Mouse (Mus musculus) limb, embryonic 14.5 days (tissue): Measurements from ENCODE around the gene Aspscr1. TPM values are rescaled to one million over a fixed set of nuclear protein-coding genes. Genes with fewer than 3 reads are reported as not detected.
"Not testable (repeated sequence)": the region's sequence is repeated elsewhere in the genome, so short reads cannot be mapped to it uniquely, and the experiment has no call there.

ENCODE experiments used
- ATAC-seq: fragments of 200-750 bp; cut with Nextera tagmentation; 2 replicates; pipeline ENCODE4 v1.8.0; 2017; ENCODE audit warnings: low read depth, moderate number of reproducible peaks, moderate TSS enrichment; ENCODE audit not compliant: low FRiP score
- DNase-seq: peaks from one replicate; pipeline ENCODE4 v3.0.0-alpha.2; 2015; ENCODE audit warnings: low spot score
- H3K27ac ChIP-seq: fragments of 300-500 bp; sonication (generic); replicated peaks from 2 replicates; pipeline ENCODE4 v1.5.1; 2014; ENCODE audit warnings: low read depth, mild to moderate bottlenecking, low read length, moderate library complexity, mixed read lengths
- H3K27me3 ChIP-seq: fragments of 300-500 bp; sonication (generic); 2 replicates; pipeline ENCODE4 v1.6.1; 2014; ENCODE audit warnings: low read length, mixed read lengths; ENCODE audit not compliant: control insufficient read depth, insufficient read depth
- H3K36me3 ChIP-seq: fragments of 300-500 bp; sonication (generic); 2 replicates; pipeline ENCODE4 v1.6.1; 2014; ENCODE audit warnings: mild to moderate bottlenecking, low read length, moderate library complexity, mixed read lengths; ENCODE audit not compliant: control insufficient read depth, insufficient read depth
- H3K4me1 ChIP-seq: fragments of 300-500 bp; sonication (generic); 2 replicates; pipeline ENCODE4 v1.6.1; 2014; ENCODE audit warnings: antibody characterized with exemption, low read length, mixed read lengths; ENCODE audit not compliant: control insufficient read depth, insufficient read depth
- H3K4me2 ChIP-seq: fragments of 300-500 bp; sonication (generic); replicated peaks from 2 replicates; pipeline ENCODE4 v1.6.1; 2014; ENCODE audit warnings: low read depth, mild to moderate bottlenecking, low read length, moderate library complexity; ENCODE audit not compliant: severe bottlenecking
- H3K4me3 ChIP-seq: fragments of 300-500 bp; sonication (generic); replicated peaks from 2 replicates; pipeline ENCODE4 v1.5.1; 2014; ENCODE audit warnings: low read length
- H3K9ac ChIP-seq: fragments of 300-500 bp; sonication (generic); 2 replicates; pipeline ENCODE4 v1.6.1; 2014; ENCODE audit warnings: mild to moderate bottlenecking, low read depth, low read length, moderate library complexity; ENCODE audit not compliant: severe bottlenecking
- H3K9me3 ChIP-seq: fragments of 300-500 bp; sonication (generic); 2 replicates; pipeline ENCODE4 v1.6.1; 2016; ENCODE audit warnings: low read length; ENCODE audit not compliant: control insufficient read depth
- POLR2A ChIP-seq: fragments of 200-500 bp; IDR thresholded peaks from 2 replicates; pipeline ENCODE4 v1.8.0; 2012; ENCODE audit warnings: inconsistent platforms, mild to moderate bottlenecking, moderate library complexity, borderline replicate concordance; ENCODE audit not compliant: insufficient read depth, insufficient read length; ENCODE audit errors: extremely low read depth
- WGBS: fragments of 180-500 bp; shearing (Covaris S2); extraction: QIAGEN DNeasy Blood & Tissue Kit; methylation state at CpG from one replicate; pipeline ENCODE4 v1.1.7; 2014; 5-methylcytosine and 5-hydroxymethylcytosine counted together
- polyA plus RNA-seq, 2 experiments: library from polyadenylated mRNA; depleted of rRNA in 1 of 2; stranded (reverse) in 1 of 2; unstranded in 1 of 2; fragments of >200 nt; fragmentation: Nextera tagmentation in 1 of 2; extraction: Ambion mirVana in 1 of 2; gene quantifications; 2 replicates each; pipeline versions ENCODE4 v1.2.1 to v1.2.3; 2012 to 2014

Aspscr1 gene
- polyA plus RNA-seq, 2 experiments, result 73.9 to 96.1 TPM

DNA sequence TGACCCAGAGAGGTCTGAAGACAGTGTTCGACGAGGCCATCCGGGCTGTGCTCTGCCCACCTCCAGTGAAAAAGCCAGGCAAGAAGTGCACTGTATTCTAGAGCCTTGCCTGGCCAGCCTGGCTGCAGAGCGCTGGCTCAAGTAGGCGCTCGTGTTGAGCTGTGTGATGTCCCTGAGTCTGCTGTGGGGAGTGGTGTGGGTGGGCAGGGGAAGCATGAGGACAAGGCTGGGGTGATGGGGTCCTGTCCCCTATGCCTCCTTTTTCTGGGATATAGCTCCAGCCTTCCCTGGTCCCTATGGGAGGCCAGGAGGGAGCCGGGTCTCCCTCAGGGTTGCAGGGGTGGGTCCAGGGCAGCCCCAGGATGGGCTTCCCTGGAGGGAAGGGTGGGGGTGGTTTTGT is 50.7 kb downstream of the Aspscr1 start:
- Histone ChIP-seq H3K4me3 (no peak overlapping the region), H3K27ac (no peak overlapping the region), H3K4me1 (peaks cover 15% of the 10 kb centered on the region), H3K9ac (no peak overlapping the region), H3K36me3 (peaks cover 19% of the 10 kb centered on the region), H3K4me2 (no peak overlapping the region), H3K9me3 (no peaks in the 10 kb centered on the region), H3K27me3 (no peaks in the 10 kb centered on the region)
- WGBS, result 86% methylated on average over 7 of the region's 7 CpGs
- ATAC-seq, result no peak
- DNase-seq, result no peak
- TF ChIP-seq POLR2A, result no peak

DNA sequence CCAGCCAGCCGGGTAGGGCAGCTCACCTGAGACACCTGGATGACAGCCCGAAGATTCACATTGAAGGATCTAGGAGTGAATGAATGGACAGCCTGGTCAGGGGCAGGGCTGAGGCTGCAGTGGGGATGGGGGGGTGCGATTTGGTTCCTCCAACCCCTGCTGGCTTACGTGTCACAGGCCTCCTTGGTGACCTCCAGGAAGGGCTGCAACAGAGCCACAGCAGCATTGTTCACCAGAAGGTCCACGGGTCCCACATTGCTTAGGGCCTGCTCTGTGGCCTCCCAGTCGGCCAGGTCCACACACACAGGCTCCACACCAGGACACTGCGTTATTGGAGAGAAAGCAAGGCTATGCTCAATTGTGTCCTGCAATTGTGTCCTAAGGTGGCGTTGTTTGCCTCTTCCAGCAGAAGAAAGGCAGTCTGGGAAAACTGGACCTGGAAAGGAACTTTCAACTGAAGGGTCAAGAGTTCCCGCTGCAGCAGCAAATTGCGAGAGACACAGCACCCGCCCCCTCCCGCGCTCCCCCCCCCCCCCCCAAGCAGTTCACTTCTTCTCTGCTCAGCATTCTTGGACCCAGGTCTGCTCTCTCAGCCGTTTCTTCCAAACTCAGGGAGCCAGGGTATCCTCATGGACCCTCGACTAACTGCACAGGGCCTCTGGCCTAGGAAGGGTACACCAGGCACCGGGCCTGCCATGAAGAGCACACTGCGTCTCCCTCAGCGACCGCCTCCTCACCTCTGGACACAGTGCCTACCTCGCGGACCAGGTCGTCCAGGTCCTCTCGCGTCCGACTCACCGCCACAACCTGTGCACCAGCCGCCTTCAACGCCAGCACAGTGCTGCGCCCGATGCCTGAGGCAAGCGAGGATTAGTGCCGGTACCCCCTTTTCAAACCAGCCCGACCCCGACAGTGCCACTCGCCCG is 53.7 kb downstream of the Aspscr1 start:
- peaks cover 11% of the 10 kb centered on the region for H3K4me1 ChIP-seq
- 20% methylated on average over 33 of the region's 36 CpGs for WGBS
- DNase-seq, result no peak
- H3K36me3 ChIP-seq, result peaks cover 8% of the 10 kb centered on the region; the same call in 1 of the 2 replicates
- no peak for TF ChIP-seq POLR2A
- peak overlapping the region; percentile 59 for H3K9ac ChIP-seq
- peak overlapping the region; percentile 53 for H3K4me3 ChIP-seq
- H3K4me2 ChIP-seq, result peak overlapping the region; percentile 87
- H3K27me3 ChIP-seq, result no peaks in the 10 kb centered on the region
- no peak overlapping the region for H3K27ac ChIP-seq
- no peaks in the 10 kb centered on the region for H3K9me3 ChIP-seq
- peak; percentile 9; the same call in 1 of the 2 replicates for ATAC-seq

- peaks cover 8% of the 10 kb centered on the region; the same call in 1 of the 2 replicates for H3K36me3 ChIP-seq
- peaks cover 8% of the 10 kb centered on the region for H3K4me1 ChIP-seq
- ATAC-seq (peak; percentile 92), DNase-seq (peak; percentile 85)
- H3K4me3 ChIP-seq, result peak within 1 kb of the TSS; percentile 53
- no peaks in the 10 kb centered on the region for H3K9me3 ChIP-seq
- H3K4me2 ChIP-seq, result peak within 1 kb of the TSS; percentile 87
- WGBS, result under 1% methylated on average over 14 of the region's 14 CpGs
- H3K27me3 ChIP-seq, result no peaks in the 10 kb centered on the region
- H3K9ac ChIP-seq, result peak within 1 kb of the TSS; percentile 59
- no peak within 1 kb of the TSS for H3K27ac ChIP-seq
- TF ChIP-seq POLR2A, result no peak
These were observed 54.4 kb downstream of the Aspscr1 start, which contains the start of gene Dcxr for GRCm38 (mm10) chr11:120727169-120727527. TSS of gene Dcxr (minus strand) at chr11:120727281.

GRCm38 (mm10) chr11:120727564-120727963 is 54.8 kb downstream of the Aspscr1 start:
- TF ChIP-seq POLR2A, result no peak
- DNase-seq (no peak), ATAC-seq (no peak)
- Histone ChIP-seq H3K4me1 (peaks cover 9% of the 10 kb centered on the region; the same call in 1 of the 2 replicates), H3K4me2 (peak overlapping the region; percentile 87; the same call in 1 of the 2 replicates), H3K27ac (no peak overlapping the region), H3K4me3 (no peak overlapping the region), H3K27me3 (no peaks in the 10 kb centered on the region), H3K9me3 (no peaks in the 10 kb centered on the region), H3K9ac (no peak overlapping the region), H3K36me3 (peaks cover 8% of the 10 kb centered on the region; the same call in 1 of the 2 replicates)
- WGBS, result 74% methylated on average over 10 of the region's 12 CpGs

DNA sequence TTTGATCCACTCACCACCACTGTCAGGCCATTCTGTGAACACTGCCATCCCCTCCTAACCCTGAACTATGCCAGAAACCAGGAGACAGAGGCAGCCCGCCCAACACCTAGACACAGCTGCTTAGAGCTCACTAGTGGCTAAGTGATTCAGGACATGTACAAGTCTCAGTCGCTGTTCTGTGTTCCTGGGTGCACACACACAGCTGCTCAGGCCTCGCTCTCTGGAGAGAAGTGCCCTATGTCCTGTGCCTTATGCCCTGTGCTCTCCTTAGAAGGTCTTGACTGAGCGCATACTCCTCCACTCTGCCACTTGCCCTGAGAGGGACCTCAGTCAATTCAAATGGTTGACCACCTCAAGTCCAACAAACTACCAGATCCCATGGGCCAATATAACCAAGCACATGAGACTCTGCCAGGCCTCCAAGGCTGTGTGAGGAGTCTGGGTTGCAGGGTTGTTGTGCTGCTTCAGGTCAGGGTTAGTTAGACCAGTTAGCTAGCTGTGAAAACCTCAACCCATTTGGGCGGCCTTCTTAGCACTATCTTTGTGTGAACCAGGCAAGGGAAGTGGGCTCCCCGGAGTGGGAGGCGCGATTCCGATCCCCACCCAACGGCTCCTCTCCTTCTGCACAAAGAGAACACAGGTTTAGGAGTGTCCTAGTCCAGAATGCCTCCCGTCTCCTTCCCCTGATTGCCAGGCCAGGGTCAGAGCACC is 55.9 kb downstream of the Aspscr1 start:
- Histone ChIP-seq H3K27me3 (no peaks in the 10 kb centered on the region), H3K4me2 (no peak overlapping the region), H3K4me3 (no peak overlapping the region), H3K36me3 (peaks cover 5% of the 10 kb centered on the region; the same call in 1 of the 2 replicates), H3K4me1 (peaks cover 14% of the 10 kb centered on the region; the same call in 1 of the 2 replicates), H3K9me3 (no peaks in the 10 kb centered on the region), H3K27ac (no peak overlapping the region), H3K9ac (no peak overlapping the region)
- DNase-seq (no peak), ATAC-seq (no peak)
- no peak for TF ChIP-seq POLR2A
- 69% methylated on average over 11 of the region's 11 CpGs for WGBS

DNA sequence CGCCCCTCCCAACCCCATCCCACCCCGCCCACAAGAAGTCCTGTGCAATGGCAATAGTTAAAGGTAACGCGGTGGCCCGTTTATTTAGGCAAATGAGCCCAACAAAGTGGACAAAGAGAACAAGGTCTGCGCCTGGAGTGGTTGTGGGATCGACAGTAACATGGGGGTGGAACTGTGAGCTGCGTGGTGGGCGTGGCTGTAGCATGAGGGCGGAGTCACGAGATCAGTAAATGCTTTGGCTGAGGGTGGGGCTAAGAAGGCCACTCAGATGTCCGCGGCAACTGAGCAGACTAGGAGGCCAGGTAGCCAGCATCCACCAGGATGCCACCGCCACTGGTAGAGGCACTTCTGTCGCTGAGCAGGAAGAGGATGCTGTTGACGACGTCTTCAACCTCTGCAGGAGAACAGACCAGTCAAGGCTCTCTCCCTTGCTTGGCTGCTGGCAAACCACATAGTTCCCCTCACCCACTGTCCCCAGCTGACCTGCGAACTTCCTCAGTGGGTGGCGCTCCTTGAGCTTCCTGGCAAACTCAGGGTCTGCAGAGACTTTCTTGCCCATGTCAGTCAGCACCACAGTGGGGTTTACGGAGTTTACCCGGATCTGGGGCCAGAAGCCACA is 56.8 kb downstream of the Aspscr1 start:
- not testable (repeated sequence) for H3K27ac ChIP-seq, H3K27me3 ChIP-seq, H3K36me3 ChIP-seq, H3K9ac ChIP-seq, H3K9me3 ChIP-seq
- 3% methylated on average over 17 of the region's 21 CpGs for WGBS
- H3K4me2 ChIP-seq, result peak overlapping the region; percentile 37
- peaks cover 14% of the 10 kb centered on the region; the same call in 1 of the 2 replicates for H3K4me1 ChIP-seq
- ATAC-seq (0 out of 2 replicates have a peak, but pooled peaks have one; percentile 38), DNase-seq (peak; percentile 43)
- H3K4me3 ChIP-seq, result 0 out of 2 replicates have a peak overlapping the region, but pooled peaks have one; percentile 0
